Mouse (Mus musculus): Measurements from ENCODE around the gene Gm38392. TPM values are rescaled to one million over a fixed set of nuclear protein-coding genes. Genes with fewer than 3 reads are reported as not detected.

Gm38392 gene
- polyA plus RNA-seq, 1 experiment, result not detected

GRCm38 (mm10) chr3:88207451-88208100 lies 79.4 kb downstream of the Gm38392 start:
- Histone ChIP-seq H3K36me3 (ENCODE audit: control insufficient read depth, insufficient read depth, low read length) (no peaks in the 10 kb centered on the region), H3K27me3 (ENCODE audit: control insufficient read depth, insufficient read depth, low read length) (peaks cover 77% of the 10 kb centered on the region), H3K4me1 (ENCODE audit: control insufficient read depth, insufficient read depth, insufficient read length, low read length) (no peaks in the 10 kb centered on the region), H3K4me3 (ENCODE audit: low read depth, low read length) (no peak overlapping the region), H3K27ac (ENCODE audit: insufficient read depth, low read depth, low read length) (no peak overlapping the region)
- 6% methylated on average over 13 of the region's 15 CpGs for WGBS
- TF ChIP-seq CTCF (IDR thresholded peaks at IDR 0.05; ENCODE audit: extremely low read depth, insufficient read length, insufficient replicate concordance, low read depth, low read length) (no peak), POLR2A (IDR thresholded peaks at IDR 0.05; ENCODE audit: low read depth, low read length) (no peak)

DNA sequence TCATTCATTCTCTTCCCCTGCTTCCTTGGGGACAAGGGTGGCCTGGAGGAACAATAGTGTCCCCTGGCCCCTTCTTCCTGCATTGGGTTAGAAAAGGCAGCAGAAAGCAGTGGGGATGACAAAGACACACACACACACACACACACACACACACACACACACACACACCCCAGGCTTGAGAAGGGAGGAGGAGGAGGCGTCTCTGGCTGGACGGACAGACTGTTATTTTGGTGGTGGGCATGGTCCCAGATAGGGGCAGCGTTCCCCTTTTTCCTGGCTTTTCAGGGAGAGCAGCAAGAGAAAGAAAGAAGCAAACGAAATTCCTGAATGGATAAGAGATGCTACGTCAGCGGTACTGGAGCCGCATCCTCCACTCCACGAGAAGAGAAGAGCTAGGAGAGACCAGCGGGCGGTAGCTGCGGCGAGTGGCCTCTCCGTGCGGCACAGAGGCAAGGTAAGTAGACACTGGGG lies 80.1 kb downstream of the Gm38392 start:
- WGBS, result 3% methylated on average over 14 of the region's 14 CpGs
- peaks cover 75% of the 10 kb centered on the region for H3K27me3 ChIP-seq (ENCODE audit: control insufficient read depth, insufficient read depth, low read length)

DNA sequence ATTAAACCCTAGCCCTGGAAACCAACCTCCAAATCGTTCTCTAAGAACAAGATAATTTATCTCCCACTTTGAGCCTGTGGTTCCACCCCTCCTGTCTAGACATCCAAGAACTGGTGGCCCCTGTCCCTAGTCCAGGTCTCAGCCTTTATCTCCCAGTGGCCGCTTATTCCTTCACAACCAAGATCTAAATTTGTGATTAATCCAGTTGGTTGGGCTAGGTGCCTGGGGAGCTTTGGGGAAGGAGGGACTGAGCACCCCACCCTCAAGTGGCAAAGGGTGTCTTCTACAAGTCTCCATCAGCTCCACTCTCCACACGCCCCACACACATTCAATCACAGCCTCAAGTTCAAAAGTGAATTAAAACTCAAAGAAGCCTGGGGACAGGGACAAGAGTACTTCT lies 80.5 kb downstream of the Gm38392 start:
- TF ChIP-seq CTCF (IDR thresholded peaks at IDR 0.05; ENCODE audit: extremely low read depth, insufficient read length, insufficient replicate concordance, low read depth, low read length), result no peak
- no peak for TF ChIP-seq POLR2A (IDR thresholded peaks at IDR 0.05; ENCODE audit: low read depth, low read length)

More for the DNA sequence above, 80.1 kb downstream of the Gm38392 start:
- Histone ChIP-seq H3K4me1 (ENCODE audit: control insufficient read depth, insufficient read depth, insufficient read length, low read length) (no peaks in the 10 kb centered on the region), H3K36me3 (ENCODE audit: control insufficient read depth, insufficient read depth, low read length) (no peaks in the 10 kb centered on the region), H3K4me3 (ENCODE audit: low read depth, low read length) (no peak overlapping the region), H3K27ac (ENCODE audit: insufficient read depth, low read depth, low read length) (no peak overlapping the region)
- no peak for TF ChIP-seq POLR2A (IDR thresholded peaks at IDR 0.05; ENCODE audit: low read depth, low read length)
- TF ChIP-seq CTCF (IDR thresholded peaks at IDR 0.05; ENCODE audit: extremely low read depth, insufficient read length, insufficient replicate concordance, low read depth, low read length), result no peak

GRCm38 (mm10) chr3:88205563-88206491 lies 81.2 kb downstream of the Gm38392 start:
- 12% methylated on average over 8 of the region's 8 CpGs for WGBS
- Histone ChIP-seq H3K27me3 (ENCODE audit: control insufficient read depth, insufficient read depth, low read length) (peaks cover 79% of the 10 kb centered on the region), H3K4me3 (ENCODE audit: low read depth, low read length) (no peak overlapping the region), H3K27ac (ENCODE audit: insufficient read depth, low read depth, low read length) (no peak overlapping the region), H3K36me3 (ENCODE audit: control insufficient read depth, insufficient read depth, low read length) (no peaks in the 10 kb centered on the region), H3K4me1 (ENCODE audit: control insufficient read depth, insufficient read depth, insufficient read length, low read length) (peaks cover 3% of the 10 kb centered on the region)
- TF ChIP-seq CTCF (IDR thresholded peaks at IDR 0.05; ENCODE audit: extremely low read depth, insufficient read length, insufficient replicate concordance, low read depth, low read length), result no peak
- no peak for TF ChIP-seq POLR2A (IDR thresholded peaks at IDR 0.05; ENCODE audit: low read depth, low read length)

More for the DNA sequence above, 80.5 kb downstream of the Gm38392 start:
- Histone ChIP-seq H3K36me3 (ENCODE audit: control insufficient read depth, insufficient read depth, low read length) (no peaks in the 10 kb centered on the region), H3K27me3 (ENCODE audit: control insufficient read depth, insufficient read depth, low read length) (peaks cover 77% of the 10 kb centered on the region), H3K4me1 (ENCODE audit: control insufficient read depth, insufficient read depth, insufficient read length, low read length) (no peaks in the 10 kb centered on the region), H3K27ac (ENCODE audit: insufficient read depth, low read depth, low read length) (no peak overlapping the region), H3K4me3 (ENCODE audit: low read depth, low read length) (no peak overlapping the region)
- 5% methylated on average over 3 of the region's 3 CpGs for WGBS

GRCm38 (mm10) chr3:88205176-88205562 lies 81.8 kb downstream of the Gm38392 start:
- no peak for TF ChIP-seq POLR2A (IDR thresholded peaks at IDR 0.05; ENCODE audit: low read depth, low read length)
- TF ChIP-seq CTCF (IDR thresholded peaks at IDR 0.05; ENCODE audit: extremely low read depth, insufficient read length, insufficient replicate concordance, low read depth, low read length), result no peak
- H3K27ac ChIP-seq (ENCODE audit: insufficient read depth, low read depth, low read length), result no peak overlapping the region
- H3K4me3 ChIP-seq (ENCODE audit: low read depth, low read length), result no peak overlapping the region
- peaks cover 83% of the 10 kb centered on the region for H3K27me3 ChIP-seq (ENCODE audit: control insufficient read depth, insufficient read depth, low read length)
- H3K36me3 ChIP-seq (ENCODE audit: control insufficient read depth, insufficient read depth, low read length), result no peaks in the 10 kb centered on the region
- 9% methylated on average over 4 of the region's 4 CpGs for WGBS
- peaks cover 9% of the 10 kb centered on the region for H3K4me1 ChIP-seq (ENCODE audit: control insufficient read depth, insufficient read depth, insufficient read length, low read length)

GRCm38 (mm10) chr3:88204751-88205150 lies 82.3 kb downstream of the Gm38392 start:
- WGBS, result 50% methylated on average over 1 of the region's 1 CpGs
- Histone ChIP-seq H3K4me3 (ENCODE audit: low read depth, low read length) (no peak overlapping the region), H3K27ac (ENCODE audit: insufficient read depth, low read depth, low read length) (no peak overlapping the region), H3K36me3 (ENCODE audit: control insufficient read depth, insufficient read depth, low read length) (no peaks in the 10 kb centered on the region), H3K4me1 (ENCODE audit: control insufficient read depth, insufficient read depth, insufficient read length, low read length) (peaks cover 11% of the 10 kb centered on the region), H3K27me3 (ENCODE audit: control insufficient read depth, insufficient read depth, low read length) (peaks cover 84% of the 10 kb centered on the region)
- TF ChIP-seq POLR2A (IDR thresholded peaks at IDR 0.05; ENCODE audit: low read depth, low read length) (no peak), CTCF (IDR thresholded peaks at IDR 0.05; ENCODE audit: extremely low read depth, insufficient read length, insufficient replicate concordance, low read depth, low read length) (no peak)
